Mouse (Mus musculus) lung, postnatal 14 days (tissue): ENCODE measurements around the gene Scrn2.

ENCODE experiments used
- DNase-seq: peaks from one replicate; pipeline ENCODE4 v3.0.0; 2021

Gene Scrn2

DNA sequence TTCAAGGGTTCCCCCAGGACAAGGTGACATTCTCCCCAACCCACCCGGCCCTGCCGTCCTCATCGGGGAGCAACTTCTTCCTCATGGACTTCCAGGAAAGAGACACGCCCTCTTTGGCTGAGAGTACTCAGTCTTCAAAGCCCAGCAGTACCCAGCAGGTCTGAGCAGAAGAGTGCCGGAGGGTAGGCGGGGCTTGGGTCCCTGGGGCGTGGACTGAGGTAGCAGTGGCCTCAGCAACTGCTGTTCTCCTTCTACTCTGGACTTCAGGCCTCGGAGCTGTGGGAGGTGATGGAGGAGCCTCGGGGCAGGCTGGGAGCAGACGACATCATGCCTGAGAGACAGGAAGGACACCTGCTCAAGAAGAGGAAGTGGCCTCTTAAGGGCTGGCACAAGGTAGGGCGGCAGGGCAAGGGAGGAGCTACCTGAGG, 22.5 kb downstream of the Scrn2 start:
- DNase-seq: peak; percentile 61

DNA sequence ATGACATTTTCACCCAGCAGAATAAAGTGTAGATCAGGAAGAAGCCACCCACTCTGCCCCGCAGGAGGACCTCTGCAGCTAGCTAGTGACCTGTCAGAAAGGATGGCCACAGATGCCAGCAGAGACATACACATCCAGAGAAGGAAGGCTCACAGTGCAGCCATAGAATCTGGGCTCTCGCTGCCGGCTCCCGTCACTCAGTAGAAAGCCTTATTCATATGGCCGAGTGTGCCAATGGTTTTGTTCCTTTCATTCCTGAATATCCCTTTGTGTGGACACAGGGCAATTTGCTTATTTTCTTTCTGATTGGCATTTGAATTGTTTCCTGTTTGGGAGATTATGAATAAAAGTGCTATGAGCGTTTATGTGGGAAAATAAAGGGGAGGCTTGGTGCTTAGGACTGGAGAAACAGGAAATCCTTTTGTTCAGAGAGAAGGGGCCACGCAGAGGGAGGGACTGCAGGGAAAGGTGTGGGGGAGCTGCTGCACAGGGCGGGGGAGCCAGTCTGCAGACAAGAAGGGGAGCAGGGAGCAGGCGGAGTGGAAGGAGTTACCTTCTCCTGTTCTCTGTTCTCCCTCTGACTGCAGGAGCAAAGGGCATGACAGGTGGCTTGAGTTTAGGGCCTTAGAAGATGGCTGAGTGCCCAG, 33.7 kb downstream of the Scrn2 start:
- no peak for DNase-seq

DNA sequence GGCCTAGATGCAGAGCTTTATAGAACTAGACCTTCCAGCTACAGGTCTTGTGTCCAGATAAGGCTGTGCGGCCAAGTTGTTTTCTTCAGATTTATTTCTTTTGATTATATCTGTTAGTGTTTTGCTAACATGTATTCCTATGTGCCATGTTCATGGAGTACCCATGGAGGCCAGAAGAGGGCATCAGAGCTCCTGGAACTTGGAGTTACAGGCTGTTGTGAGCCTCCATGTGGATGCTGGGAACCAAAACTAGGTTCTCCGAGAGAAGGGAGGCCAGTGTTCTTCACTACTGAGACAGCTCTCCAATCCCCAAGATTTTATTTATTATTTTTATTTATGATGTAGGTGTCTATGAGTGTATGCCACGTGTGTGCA, 34.2 kb downstream of the Scrn2 start:
- no peak for DNase-seq

DNA sequence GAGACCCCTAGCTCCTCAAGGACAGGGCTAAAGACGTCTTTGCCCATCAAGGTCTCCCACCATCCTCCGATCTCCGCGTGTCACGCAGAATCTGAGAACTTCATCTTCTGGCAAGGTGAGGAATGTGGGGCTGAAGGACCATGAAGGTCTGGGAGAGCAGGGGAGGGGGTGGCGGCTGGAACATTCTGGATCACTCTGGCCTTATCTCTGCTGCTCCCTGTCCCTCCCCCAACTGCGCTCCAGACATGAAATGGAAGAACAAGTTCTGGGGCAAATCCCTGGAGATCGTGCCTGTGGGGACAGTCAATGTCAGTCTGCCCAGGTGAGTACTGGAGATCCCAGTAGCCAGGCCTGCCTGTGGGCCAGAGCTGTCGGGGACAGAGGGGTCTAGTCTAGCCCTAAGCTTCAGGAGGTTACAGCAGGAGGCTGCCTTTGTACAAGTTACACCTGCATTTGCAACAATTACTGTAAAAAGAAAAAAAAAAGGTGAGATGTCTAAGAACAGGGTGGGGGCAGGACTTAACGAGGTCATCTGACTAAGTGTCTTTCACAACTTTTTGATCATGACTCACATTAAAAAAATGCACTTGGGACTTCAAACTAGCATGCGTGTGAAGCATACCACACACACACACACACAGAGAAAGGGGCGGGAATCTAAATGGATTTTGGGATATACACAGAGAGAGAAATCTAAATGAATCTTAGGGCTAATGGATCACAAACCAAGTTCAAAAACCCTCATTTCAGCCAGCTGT, 36.0 kb downstream of the Scrn2 start:
- DNase-seq: no peak

DNA sequence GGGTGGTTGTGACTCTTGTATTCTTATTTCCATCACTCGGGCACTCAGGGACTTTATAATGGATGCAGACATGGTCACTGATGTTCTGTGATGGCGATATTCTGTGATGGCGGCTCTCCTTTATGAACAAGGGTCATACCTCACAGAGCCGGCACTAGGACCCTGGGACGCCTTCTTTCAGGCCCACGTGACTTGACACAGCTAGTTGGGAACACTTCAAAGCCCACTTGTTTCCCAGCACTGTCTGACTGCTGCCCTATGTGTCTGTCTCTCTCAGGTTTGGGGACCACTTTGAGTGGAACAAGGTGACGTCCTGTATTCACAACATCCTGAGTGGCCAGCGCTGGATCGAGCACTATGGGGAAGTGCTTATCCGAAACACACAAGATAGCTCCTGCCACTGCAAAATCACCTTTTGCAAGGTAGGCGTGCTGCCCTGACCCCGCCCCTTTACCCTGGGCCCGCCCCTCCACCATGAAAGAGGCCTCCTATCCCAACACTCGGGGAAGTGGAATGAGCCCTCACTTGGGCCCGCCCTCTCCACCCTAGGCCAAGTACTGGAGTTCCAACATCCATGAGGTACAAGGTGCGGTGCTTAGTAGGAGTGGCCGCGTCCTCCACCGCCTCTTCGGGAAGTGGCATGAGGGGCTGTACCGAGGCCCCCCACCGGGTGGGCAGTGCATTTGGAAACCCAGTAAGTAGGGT, 37.1 kb downstream of the Scrn2 start:
- no peak for DNase-seq

DNA sequence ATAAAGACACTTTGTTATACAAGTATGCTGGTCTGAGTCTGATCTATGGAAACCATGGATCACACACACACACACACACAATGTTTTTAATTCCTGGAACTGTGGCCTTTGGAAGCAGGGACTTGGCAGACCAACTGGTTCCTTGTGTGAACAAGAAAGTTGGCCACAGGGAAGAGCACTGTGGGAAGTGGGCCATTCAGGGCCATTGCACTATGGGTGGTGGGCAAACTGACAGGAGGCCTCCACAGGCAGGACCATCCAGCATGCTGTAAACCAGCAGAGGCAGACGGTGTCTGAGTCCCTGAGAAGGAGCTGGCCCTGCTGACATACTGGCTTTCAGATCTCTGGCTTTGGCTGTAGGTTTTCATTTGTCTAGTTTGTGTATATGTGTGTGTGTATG, 39.6 kb downstream of the Scrn2 start:
- DNase-seq: no peak

DNA sequence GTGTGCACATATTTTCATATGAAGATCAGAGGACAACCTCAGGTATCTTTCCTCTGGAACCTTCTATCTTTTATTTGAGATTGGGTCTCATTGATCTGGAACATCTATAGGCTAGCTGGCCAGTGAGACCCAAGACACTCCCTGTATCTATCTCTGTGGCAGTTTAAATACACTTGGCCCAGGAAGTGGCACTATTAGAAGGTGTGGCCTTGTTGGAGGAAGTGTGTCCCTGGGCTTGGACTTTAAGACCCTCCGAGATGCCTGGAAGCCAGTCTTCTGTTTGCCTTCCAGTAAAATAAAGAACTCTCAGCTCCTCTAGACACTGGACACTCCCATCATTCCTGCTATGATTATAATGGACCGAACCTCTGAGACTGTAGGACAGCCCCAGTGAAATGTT, 40.0 kb downstream of the Scrn2 start:
- DNase-seq: no peak

DNA sequence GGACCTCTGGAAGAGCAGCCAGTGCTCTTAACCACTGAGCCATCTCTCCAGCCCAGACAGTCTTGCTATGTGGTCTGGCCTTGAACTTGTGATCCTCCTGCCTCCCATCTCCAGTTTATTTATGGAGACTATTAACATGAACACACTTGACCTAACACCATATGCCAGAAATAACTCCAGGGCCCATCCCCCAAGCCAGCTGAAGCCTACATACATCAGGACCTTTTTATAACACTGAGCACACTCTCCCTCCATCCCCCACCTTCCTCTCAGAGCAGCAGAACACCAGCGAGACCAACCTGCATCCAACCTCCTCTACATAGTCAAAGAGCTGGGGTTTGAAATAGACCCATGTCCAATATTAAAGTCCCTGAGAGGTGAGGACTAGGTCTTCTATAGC, 41.4 kb downstream of the Scrn2 start:
- DNase-seq: no peak

DNA sequence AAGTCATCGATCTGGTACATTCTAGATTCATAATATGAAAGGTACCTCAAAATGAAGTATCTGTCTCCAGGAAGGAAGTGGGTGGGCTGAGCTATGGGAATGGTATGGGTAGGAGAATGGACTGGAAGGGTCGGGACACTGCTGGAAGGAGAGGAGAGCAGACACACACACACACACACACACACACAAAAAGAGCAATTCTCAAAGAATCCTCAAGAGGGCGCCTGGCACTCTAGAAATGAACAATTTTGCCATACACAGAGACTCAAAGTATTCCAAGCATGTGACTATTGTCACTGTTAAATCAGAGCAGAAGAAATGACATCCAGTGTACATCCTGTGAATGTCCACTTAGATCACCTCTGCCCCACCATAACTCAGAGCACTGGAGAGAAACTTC, 42.8 kb downstream of the Scrn2 start:
- peak; percentile 44 for DNase-seq

DNA sequence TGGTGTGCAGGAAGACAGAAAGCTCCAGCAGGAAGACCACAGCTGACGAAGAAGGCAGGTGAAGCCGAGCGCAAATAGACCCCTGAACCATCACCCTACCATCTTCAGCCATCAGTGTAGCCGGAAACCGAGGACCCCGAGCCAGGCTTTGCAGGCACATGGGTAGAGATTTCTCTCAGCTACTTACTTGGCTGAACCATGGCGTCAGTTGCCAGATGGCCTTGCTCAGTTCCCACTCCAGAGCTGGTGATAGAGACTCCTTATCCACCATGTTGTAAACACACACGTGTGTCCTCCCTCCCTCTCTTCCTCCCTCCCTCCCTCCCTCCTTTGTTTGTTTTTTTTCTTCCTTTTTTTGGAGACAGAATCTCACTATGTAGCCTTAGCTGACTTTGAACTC, 44.5 kb downstream of the Scrn2 start:
- peak; percentile 35 for DNase-seq

DNA sequence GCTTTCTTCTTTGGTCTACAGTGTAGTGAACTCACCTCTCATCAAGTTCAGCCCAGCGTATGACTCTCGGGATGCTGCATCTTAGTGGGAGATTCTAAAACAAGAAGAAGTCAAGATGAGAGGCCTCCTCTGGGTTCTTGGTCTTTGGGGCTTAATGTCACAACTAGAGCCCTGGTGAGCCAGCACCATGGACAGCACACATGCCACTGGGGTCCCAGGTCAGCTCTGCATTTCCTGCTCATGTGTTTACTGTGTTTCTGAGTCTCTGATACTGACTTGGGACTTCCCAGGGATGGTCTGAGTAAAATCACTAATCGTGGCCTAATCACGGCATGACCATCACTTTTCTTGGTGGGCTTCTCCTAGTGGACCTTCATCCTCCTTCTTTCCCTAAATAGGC, 49.0 kb downstream of the Scrn2 start:
- DNase-seq: peak; percentile 23

DNA sequence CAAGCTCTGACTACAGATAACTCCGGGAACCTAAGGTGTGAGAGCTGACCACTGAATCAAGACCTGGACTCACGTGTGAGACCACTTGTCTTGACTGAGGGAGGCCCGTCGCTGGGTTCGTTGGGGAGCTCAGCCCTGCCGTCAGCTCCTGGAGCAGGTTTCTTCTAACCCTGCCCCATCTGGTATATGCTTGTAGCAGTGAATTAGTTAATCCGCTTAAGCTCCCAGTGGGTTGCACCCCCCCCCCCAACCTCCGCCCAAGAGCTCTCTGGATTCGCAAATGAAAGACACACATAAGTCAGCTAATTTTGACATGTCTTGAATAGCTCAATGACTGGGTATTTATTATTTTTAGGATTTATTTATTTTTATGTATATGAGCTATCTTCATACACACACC, 50.6 kb downstream of the Scrn2 start:
- no peak for DNase-seq

DNA sequence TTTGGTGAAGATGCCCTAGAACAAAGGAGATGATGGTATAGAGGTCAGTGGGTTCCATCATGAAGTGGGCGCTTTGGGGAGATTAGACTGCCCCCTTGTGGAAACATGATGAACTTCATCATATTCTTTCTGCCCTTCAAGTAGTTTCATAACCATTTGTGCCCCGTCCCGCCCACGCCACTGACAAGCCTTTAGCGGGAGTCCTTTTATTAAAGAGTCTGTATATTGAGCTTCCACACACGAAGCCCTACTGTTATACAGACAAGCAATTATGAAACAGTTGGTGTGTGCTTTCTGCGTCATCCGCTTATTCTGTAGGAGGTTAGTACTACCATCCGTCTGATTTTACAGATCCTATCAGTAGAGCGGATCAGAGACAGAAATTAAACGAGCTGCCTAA, 53.2 kb downstream of the Scrn2 start:
- peak; percentile 75 for DNase-seq
